Comparison of ENCODE assay signal across 8 mouse cellular contexts in the genomic region with DNA sequence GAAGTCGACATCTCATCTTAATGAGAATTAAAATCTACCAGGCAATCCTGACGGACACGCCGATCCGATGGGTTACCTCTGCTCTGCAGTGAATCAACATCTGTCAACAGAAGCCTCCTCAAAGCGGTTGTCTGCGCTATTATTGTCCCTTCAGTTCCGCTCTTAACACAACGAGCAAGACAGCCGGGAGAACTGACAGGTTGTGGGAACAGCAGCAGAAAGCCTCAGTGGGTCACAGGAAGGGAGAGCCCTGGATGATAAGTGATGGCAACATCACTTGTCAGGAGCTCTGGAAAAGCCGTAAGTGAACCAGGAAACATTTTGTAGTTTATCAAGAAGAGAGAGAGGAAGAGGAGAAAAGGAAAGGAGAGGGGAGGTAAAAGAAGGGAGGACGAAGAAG. TPM values are rescaled to one million over a fixed set of nuclear protein-coding genes. Genes with fewer than 3 reads are reported as not detected.
DNase-seq lines count a peak whose midpoint lies in the region; ATAC-seq lines count a peak whose summit lies in the region.

No protein-coding gene starts in this region.

- H3K9me3 ChIP-seq in kidney, embryonic 16.5 days (ENCODE audit: low read length): no peaks in the 10 kb centered on the region
- no peaks in the 10 kb centered on the region for H3K9me3 ChIP-seq in hindbrain, embryonic 10.5 days
- no peaks in the 10 kb centered on the region for H3K9me3 ChIP-seq in midbrain, embryonic 10.5 days (replicated peaks)

- H3K27ac ChIP-seq in kidney, embryonic 16.5 days (ENCODE audit: low read length): 0 out of 2 replicates have a peak overlapping the region, but pooled peaks have one; percentile 55
- peak overlapping the region; percentile 19; the same call in 1 of the 2 replicates for H3K27ac ChIP-seq in hindbrain, embryonic 10.5 days
- peak overlapping the region; percentile 73 for H3K27ac ChIP-seq in midbrain, embryonic 10.5 days (replicated peaks)

- ATAC-seq in kidney, embryonic 16.5 days (ENCODE audit: low FRiP score, low TSS enrichment): no peak
- ATAC-seq in granulocyte monocyte progenitor cell, adult 5-6 weeks (replicated peaks; ENCODE audit: poor library complexity, severe bottlenecking): no peak

- H3K4me3 ChIP-seq in kidney, embryonic 16.5 days (ENCODE audit: low read length): peak overlapping the region; percentile 54
- peak overlapping the region; percentile 51 for H3K4me3 ChIP-seq in hindbrain, embryonic 10.5 days
- H3K4me3 ChIP-seq in midbrain, embryonic 10.5 days: peak overlapping the region; percentile 66

- DNase-seq in kidney, adult 8-10 months: no peak
- peak; percentile 48 for DNase-seq in brain, adult 2 months (ENCODE audit: low read depth, low spot score)
- DNase-seq in hindbrain, embryonic 10.5 days (ENCODE audit: low spot score): peak; percentile 53
- DNase-seq in midbrain, embryonic 10.5 days (ENCODE audit: low spot score): peak; percentile 49
- no peak for DNase-seq in spleen, adult 12 weeks (ENCODE audit: low spot score)
- no peak for DNase-seq in cerebellum, postnatal 14 days

- peak overlapping the region; percentile 65 for H3K4me2 ChIP-seq in kidney, embryonic 16.5 days (replicated peaks; ENCODE audit: low read depth, low read length)

- H3K36me3 ChIP-seq in kidney, embryonic 16.5 days (ENCODE audit: insufficient read depth, low read length): no peaks in the 10 kb centered on the region
- H3K36me3 ChIP-seq in hindbrain, embryonic 10.5 days: no peaks in the 10 kb centered on the region
- no peaks in the 10 kb centered on the region for H3K36me3 ChIP-seq in midbrain, embryonic 10.5 days

- H3K4me1 ChIP-seq in kidney, embryonic 16.5 days (ENCODE audit: insufficient read depth, low read length): peaks cover 17% of the 10 kb centered on the region
- H3K4me1 ChIP-seq in hindbrain, embryonic 10.5 days (replicated peaks): peaks cover 26% of the 10 kb centered on the region
- peaks cover 33% of the 10 kb centered on the region for H3K4me1 ChIP-seq in midbrain, embryonic 10.5 days

- H3K27me3 ChIP-seq in kidney, embryonic 16.5 days (ENCODE audit: insufficient read depth, low read length): no peaks in the 10 kb centered on the region
- no peaks in the 10 kb centered on the region for H3K27me3 ChIP-seq in hindbrain, embryonic 10.5 days (ENCODE audit: insufficient read depth, poor library complexity, severe bottlenecking)
- no peaks in the 10 kb centered on the region for H3K27me3 ChIP-seq in midbrain, embryonic 10.5 days (ENCODE audit: low read depth, poor library complexity, severe bottlenecking)

- H3K9ac ChIP-seq in kidney, embryonic 16.5 days (replicated peaks; ENCODE audit: low read length): peak overlapping the region; percentile 59

- 2% methylated on average over 12 of the region's 12 CpGs for WGBS in kidney, embryonic 16.5 days
- WGBS in hindbrain, embryonic 10.5 days: 1% methylated on average over 12 of the region's 12 CpGs
- WGBS in midbrain, embryonic 10.5 days: 2% methylated on average over 12 of the region's 12 CpGs

RNA-seq across cellular contexts. Expression of a gene that starts 12.0 kb away (rescaled TPM):
- polyA plus RNA-seq in kidney, embryonic 16.5 days (2015; fragmentation: Nextera tagmentation; extraction: Ambion mirVana): 13.7 and 14.6 TPM in 2 replicates
- polyA plus RNA-seq in hindbrain, embryonic 10.5 days (2016; fragmentation: Nextera tagmentation; extraction: Ambion mirVana): 13.4 and 14.5 TPM in 2 replicates
- polyA plus RNA-seq in midbrain, embryonic 10.5 days (2016; fragmentation: Nextera tagmentation; extraction: Ambion mirVana): 14.3 and 14.7 TPM in 2 replicates
- total RNA-seq in granulocyte monocyte progenitor cell, adult 5-6 weeks (2014; fragmentation: Nextera tagmentation): 2.9 and 5.7 TPM in 2 replicates
- 11.0 and 13.7 TPM in 2 replicates for total RNA-seq in granulocyte monocyte progenitor cell, adult 5-6 weeks (2017)

RNA-seq across cellular contexts. Expression of a gene that starts 30.0 kb away (rescaled TPM):
- polyA plus RNA-seq in kidney, embryonic 16.5 days (2015; fragmentation: Nextera tagmentation; extraction: Ambion mirVana): 0.08 and 0.11 TPM in 2 replicates
- 0.04 TPM in 1 of 2 replicates, not detected in the other for polyA plus RNA-seq in hindbrain, embryonic 10.5 days (2016; fragmentation: Nextera tagmentation; extraction: Ambion mirVana)
- 0.04 and 0.06 TPM in 2 replicates for polyA plus RNA-seq in midbrain, embryonic 10.5 days (2016; fragmentation: Nextera tagmentation; extraction: Ambion mirVana)
- total RNA-seq in granulocyte monocyte progenitor cell, adult 5-6 weeks (2014; fragmentation: Nextera tagmentation): not detected in 2 replicates
- not detected in 2 replicates for total RNA-seq in granulocyte monocyte progenitor cell, adult 5-6 weeks (2017)

RNA-seq across cellular contexts. Expression of a gene that starts 53.0 kb away (rescaled TPM):
- 0.50 and 0.54 TPM in 2 replicates for polyA plus RNA-seq in kidney, embryonic 16.5 days (2015; fragmentation: Nextera tagmentation; extraction: Ambion mirVana)
- polyA plus RNA-seq in hindbrain, embryonic 10.5 days (2016; fragmentation: Nextera tagmentation; extraction: Ambion mirVana): 0.29 and 0.35 TPM in 2 replicates
- 0.26 and 0.38 TPM in 2 replicates for polyA plus RNA-seq in midbrain, embryonic 10.5 days (2016; fragmentation: Nextera tagmentation; extraction: Ambion mirVana)
- total RNA-seq in granulocyte monocyte progenitor cell, adult 5-6 weeks (2014; fragmentation: Nextera tagmentation): not detected in 2 replicates
- not detected in 2 replicates for total RNA-seq in granulocyte monocyte progenitor cell, adult 5-6 weeks (2017)

Comparison
In these comparisons a context has a peak if more than half of its experiments do, and no peak if none do; other contexts are left out.
1. H3K27ac ChIP-seq: peak in every context shown above with its lines; median percentile 73 in midbrain, embryonic 10.5 days; 55 in kidney, embryonic 16.5 days; 19 in hindbrain, embryonic 10.5 days.
2. DNase-seq: peak in brain, adult 2 months (single experiment), hindbrain, embryonic 10.5 days (single experiment) and midbrain, embryonic 10.5 days (single experiment); none in kidney, adult 8-10 months (0 of 2), spleen, adult 12 weeks (single experiment) and cerebellum, postnatal 14 days (0 of 2).
3. Peak in every context shown above with its lines, with median percentiles within 50 percentile points of each other: H3K4me3 ChIP-seq.